Mouse (Mus musculus) small intestine, adult 2 months (tissue): Measurements from ENCODE around the gene Manba. TPM values are rescaled to one million over a fixed set of nuclear protein-coding genes. Genes with fewer than 3 reads are reported as not detected.
A peak's percentile ranks its signal among the peaks of the same experiment; 100 is the strongest.
"Not testable (repeated sequence)": the region's sequence is repeated elsewhere in the genome, so short reads cannot be mapped to it uniquely, and the experiment has no call there.

ENCODE experiments used
- H3K27ac ChIP-seq: fragments of 200-500 bp; 2 replicates; pipeline ENCODE4 v1.5.1; 2012; ENCODE audit warnings: low read depth, low read length, control low read depth, inconsistent platforms; ENCODE audit not compliant: insufficient read depth
- H3K27me3 ChIP-seq: fragments of 200-500 bp; 2 replicates; pipeline ENCODE4 v1.6.1; 2012; ENCODE audit warnings: mild to moderate bottlenecking, moderate library complexity, low read length, inconsistent platforms; ENCODE audit not compliant: control insufficient read depth, insufficient read depth
- H3K36me3 ChIP-seq: fragments of 200-500 bp; 2 replicates; pipeline ENCODE4 v1.6.1; 2012; ENCODE audit warnings: mild to moderate bottlenecking, low read length, control low read depth, inconsistent platforms; ENCODE audit not compliant: control insufficient read depth, insufficient read depth
- H3K4me1 ChIP-seq: fragments of 200-500 bp; 2 replicates; pipeline ENCODE4 v1.6.1; 2012; ENCODE audit warnings: low read length, inconsistent platforms, mixed read lengths; ENCODE audit not compliant: control insufficient read depth, insufficient read depth, insufficient read length
- H3K4me3 ChIP-seq: fragments of 200-500 bp; 2 replicates; pipeline ENCODE4 v1.5.1; 2012; ENCODE audit warnings: low read depth, mild to moderate bottlenecking, control low read depth, inconsistent platforms, low read length, moderate library complexity
- CTCF ChIP-seq: fragments of 200-500 bp; IDR thresholded peaks from 2 replicates; pipeline ENCODE4 v1.5.1; 2012; ENCODE audit warnings: low read depth, mild to moderate bottlenecking, control low read depth, inconsistent platforms, low read length, moderate library complexity, mixed read lengths; ENCODE audit not compliant: insufficient replicate concordance, insufficient read length; ENCODE audit errors: extremely low read depth
- POLR2A ChIP-seq: fragments of 200-500 bp; IDR thresholded peaks from 2 replicates; pipeline ENCODE4 v1.6.1; 2012; ENCODE audit warnings: low read depth, mild to moderate bottlenecking, control low read depth, inconsistent platforms, low read length, moderate library complexity
- WGBS: fragments of 180-500 bp; shearing (Covaris S2); methylation state at CpG from one replicate; pipeline ENCODE4 v1.1.7; 2018; 5-methylcytosine and 5-hydroxymethylcytosine counted together
- polyA plus RNA-seq: library from polyadenylated mRNA; depleted of rRNA; stranded (reverse); fragments of >200 nt; gene quantifications from 2 replicates; pipeline ENCODE4 v1.2.3, GENCODE M21; 2012

Gene Manba
- polyA plus RNA-seq, 1 experiment: 2.6 TPM

GRCm38 (mm10) chr3:135485900-135486241 lies 460 bp downstream of the Manba start:
- WGBS: 1% methylated on average over 9 of the region's 9 CpGs
- H3K4me3 ChIP-seq: peak overlapping the region; percentile 93
- H3K4me1 ChIP-seq: peaks cover 8% of the 10 kb centered on the region; the same call in 1 of the 2 replicates
- no peaks in the 10 kb centered on the region for H3K27me3 ChIP-seq
- H3K27ac ChIP-seq: peak overlapping the region; percentile 17
- H3K36me3 ChIP-seq: no peaks in the 10 kb centered on the region
- TF ChIP-seq CTCF (no peak), POLR2A (no peak)

GRCm38 (mm10) chr3:135486351-135486750 lies 940 bp downstream of the Manba start:
- Histone ChIP-seq H3K4me1 (peaks cover 10% of the 10 kb centered on the region; the same call in 1 of the 2 replicates), H3K4me3 (no peak overlapping the region), H3K27me3 (no peaks in the 10 kb centered on the region), H3K36me3 (no peaks in the 10 kb centered on the region), H3K27ac (no peak overlapping the region)
- WGBS: 44% methylated on average over 5 of the region's 5 CpGs
- TF ChIP-seq POLR2A (no peak), CTCF (no peak)

- Histone ChIP-seq H3K27me3 (no peaks in the 10 kb centered on the region), H3K36me3 (no peaks in the 10 kb centered on the region), H3K4me1 (peaks cover 10% of the 10 kb centered on the region; the same call in 1 of the 2 replicates), H3K27ac (no peak overlapping the region), H3K4me3 (no peak overlapping the region)
- WGBS: 86% methylated on average over 4 of the region's 4 CpGs
- no peak for TF ChIP-seq CTCF
- TF ChIP-seq POLR2A: no peak
These were observed 2.4 kb downstream of the Manba start for GRCm38 (mm10) chr3:135487803-135488202.

GRCm38 (mm10) chr3:135489865-135490520 lies 4.6 kb downstream of the Manba start:
- WGBS: 54% methylated on average over 5 of the region's 5 CpGs
- H3K4me1 ChIP-seq: peaks cover 7% of the 10 kb centered on the region; the same call in 1 of the 2 replicates
- no peak overlapping the region for H3K4me3 ChIP-seq
- no peaks in the 10 kb centered on the region for H3K27me3 ChIP-seq
- H3K27ac ChIP-seq: no peak overlapping the region
- TF ChIP-seq CTCF (no peak), POLR2A (no peak)
- no peaks in the 10 kb centered on the region for H3K36me3 ChIP-seq

GRCm38 (mm10) chr3:135491102-135491501 lies 5.7 kb downstream of the Manba start:
- WGBS: 81% methylated on average over 6 of the region's 6 CpGs
- no peak for TF ChIP-seq POLR2A
- no peak for TF ChIP-seq CTCF
- Histone ChIP-seq H3K27ac (no peak overlapping the region), H3K4me3 (no peak overlapping the region), H3K36me3 (no peaks in the 10 kb centered on the region), H3K27me3 (no peaks in the 10 kb centered on the region), H3K4me1 (peaks cover 7% of the 10 kb centered on the region; the same call in 1 of the 2 replicates)

- not testable (repeated sequence) for H3K4me1 ChIP-seq, H3K27me3 ChIP-seq, H3K27ac ChIP-seq, H3K36me3 ChIP-seq, H3K4me3 ChIP-seq
- WGBS: 78% methylated on average over 7 of the region's 7 CpGs
These were observed 7.9 kb downstream of the Manba start for GRCm38 (mm10) chr3:135493320-135493719.

- not testable (repeated sequence) for H3K27me3 ChIP-seq, H3K4me3 ChIP-seq, H3K4me1 ChIP-seq, H3K36me3 ChIP-seq
- H3K27ac ChIP-seq: peak overlapping the region; percentile 75; the same call in 1 of the 2 replicates
- 85% methylated on average over 4 of the region's 4 CpGs for whole genome bisulfite sequencing
These were observed 12.5 kb downstream of the Manba start for GRCm38 (mm10) chr3:135497956-135498355.

- WGBS: 30% methylated on average over 5 of the region's 5 CpGs
These were observed 13.5 kb downstream of the Manba start for GRCm38 (mm10) chr3:135498891-135499290.

More at GRCm38 (mm10) chr3:135498891-135499290, 13.5 kb downstream of the Manba start:
- Histone ChIP-seq H3K36me3 (no peaks in the 10 kb centered on the region), H3K4me1 (peaks cover 6% of the 10 kb centered on the region; the same call in 1 of the 2 replicates), H3K4me3 (no peak overlapping the region), H3K27ac (peak overlapping the region; percentile 75), H3K27me3 (no peaks in the 10 kb centered on the region)
- TF ChIP-seq CTCF: no peak
- TF ChIP-seq POLR2A: no peak
